Mouse (Mus musculus) cortical plate, adult 2 months (tissue): ENCODE measurements at regions not wholly inside any gene's neighbourhood (a gene's known extent, or its start where the extent isn't known, plus 50 kb on each side); places are given as distances from the start of the nearest gene placed in this dataset.

Source experiments
- CTCF ChIP-seq: fragments of 200-500 bp; IDR thresholded peaks from 2 replicates; pipeline ENCODE4 v1.5.1; 2011; ENCODE audit warnings: mild to moderate bottlenecking, control low read depth, low read length; ENCODE audit not compliant: insufficient read depth; ENCODE audit errors: extremely low read depth
- POLR2A ChIP-seq: fragments of 200-500 bp; IDR thresholded peaks from 2 replicates; pipeline ENCODE4 v1.6.1; 2011; ENCODE audit warnings: mild to moderate bottlenecking, low read length, control low read depth; ENCODE audit not compliant: insufficient read depth; ENCODE audit errors: extremely low read depth

- TF ChIP-seq CTCF (no peak), POLR2A (no peak)
These were observed 309.2 kb downstream of the Matn1 start for GRCm38 (mm10) chr4:131253443-131253817.
